Comparison of ENCODE assay signal across 34 mouse cellular contexts in genomic region chr5:136979762-136980161, GRCm38 (mm10). TPM values are rescaled to one million over a fixed set of nuclear protein-coding genes. Genes with fewer than 3 reads are reported as not detected.
DNase-seq lines count a peak whose midpoint lies in the region; ATAC-seq lines count a peak whose summit lies in the region.
"Had no signal": no experiment of that assay in that cellular context is flagged by ENCODE, and none has a peak within 500 bp of the region (broad histone marks: within the 10 kb centered on the region; RNA-seq: fewer than 3 reads in every experiment).

No protein-coding gene starts in this region.

- H3K27me3 ChIP-seq in liver, embryonic 15.5 days = no peaks in the 10 kb centered on the region
- H3K27me3 ChIP-seq in liver, embryonic 12.5 days (replicated peaks) = no peaks in the 10 kb centered on the region; the same call in 1 of the 2 replicates
- H3K27me3 ChIP-seq in midbrain, embryonic 13.5 days = no peaks in the 10 kb centered on the region
- no peaks in the 10 kb centered on the region for H3K27me3 ChIP-seq in midbrain, embryonic 10.5 days (ENCODE audit: low read depth, poor library complexity, severe bottlenecking)
- H3K27me3 ChIP-seq in forebrain, embryonic 13.5 days = no peaks in the 10 kb centered on the region
- H3K27me3 ChIP-seq in hindbrain, embryonic 12.5 days = no peaks in the 10 kb centered on the region
- H3K27me3 ChIP-seq: CH12.LX; embryonic facial prominence, embryonic 13.5 days; forebrain, embryonic 12.5 days; hindbrain, embryonic 13.5 days; Patski had no signal

- no peak overlapping the region for H3K4me2 ChIP-seq in liver, embryonic 15.5 days
- no peak overlapping the region for H3K4me2 ChIP-seq in liver, embryonic 12.5 days
- H3K4me2 ChIP-seq in midbrain, embryonic 13.5 days (replicated peaks) = no peak overlapping the region
- no peak overlapping the region for H3K4me2 ChIP-seq in forebrain, embryonic 13.5 days
- no peak overlapping the region for H3K4me2 ChIP-seq in hindbrain, embryonic 12.5 days (replicated peaks)
- H3K4me2 ChIP-seq: embryonic facial prominence, embryonic 13.5 days; forebrain, embryonic 12.5 days; heart, embryonic 11.5 days; hindbrain, embryonic 13.5 days had no signal

- no peaks in the 10 kb centered on the region for H3K9me3 ChIP-seq in liver, embryonic 15.5 days (replicated peaks)
- no peaks in the 10 kb centered on the region for H3K9me3 ChIP-seq in liver, embryonic 12.5 days (replicated peaks)
- H3K9me3 ChIP-seq in midbrain, embryonic 13.5 days = no peaks in the 10 kb centered on the region
- no peaks in the 10 kb centered on the region for H3K9me3 ChIP-seq in midbrain, embryonic 10.5 days (replicated peaks)
- H3K9me3 ChIP-seq in forebrain, embryonic 13.5 days (replicated peaks) = no peaks in the 10 kb centered on the region
- no peaks in the 10 kb centered on the region for H3K9me3 ChIP-seq in hindbrain, embryonic 12.5 days (replicated peaks)
- H3K9me3 ChIP-seq: embryonic facial prominence, embryonic 10.5 days; embryonic facial prominence, embryonic 13.5 days; forebrain, embryonic 12.5 days; G1E; hindbrain, embryonic 13.5 days had no signal

- no peak for DNase-seq in midbrain, embryonic 10.5 days (ENCODE audit: low spot score)
- DNase-seq: adrenal gland, adult 2 months; adrenal gland, postnatal 14 days; B cell, adult 2 months; cerebellum, adult 11-12 months; cerebellum, adult 8-10 months; cerebellum, postnatal 10 days; cerebellum, postnatal 36 days; embryo, embryonic 11 days; gastrocnemius, postnatal 10 days; gastrocnemius, postnatal 36 days; heart, adult 11 months had no signal

- H3K27ac ChIP-seq in liver, embryonic 15.5 days (replicated peaks) = peak overlapping the region; percentile 42; the same call in 1 of the 2 replicates
- no peak overlapping the region for H3K27ac ChIP-seq in liver, embryonic 12.5 days
- H3K27ac ChIP-seq in midbrain, embryonic 13.5 days = no peak overlapping the region
- H3K27ac ChIP-seq in midbrain, embryonic 10.5 days (replicated peaks) = no peak overlapping the region
- H3K27ac ChIP-seq in forebrain, embryonic 13.5 days = no peak overlapping the region
- H3K27ac ChIP-seq in hindbrain, embryonic 12.5 days = no peak overlapping the region
- H3K27ac ChIP-seq: embryonic facial prominence, embryonic 10.5 days; embryonic facial prominence, embryonic 13.5 days; forebrain, embryonic 12.5 days; hindbrain, embryonic 13.5 days had no signal

- ATAC-seq in liver, embryonic 15.5 days (ENCODE audit: insufficient read depth) = no peak
- no peak for ATAC-seq in liver, embryonic 12.5 days
- no peak for ATAC-seq in midbrain, embryonic 13.5 days
- 0 out of 2 replicates have a peak, but pooled peaks have one; percentile 43 for ATAC-seq in megakaryocyte progenitor cell, adult 5-6 weeks (replicated peaks; ENCODE audit: poor library complexity)
- ATAC-seq in forebrain, embryonic 13.5 days = no peak
- ATAC-seq in hindbrain, embryonic 12.5 days (ENCODE audit: low FRiP score) = no peak
- ATAC-seq: forebrain, embryonic 16.5 days; hindbrain, embryonic 16.5 days; Patski had no signal

- no peak overlapping the region for H3K9ac ChIP-seq in liver, embryonic 15.5 days
- H3K9ac ChIP-seq in liver, embryonic 12.5 days = no peak overlapping the region
- 0 out of 2 replicates have a peak overlapping the region, but pooled peaks have one; percentile 1 for H3K9ac ChIP-seq in midbrain, embryonic 13.5 days (replicated peaks)
- no peak overlapping the region for H3K9ac ChIP-seq in forebrain, embryonic 13.5 days
- no peak overlapping the region for H3K9ac ChIP-seq in hindbrain, embryonic 12.5 days
- H3K9ac ChIP-seq: embryonic facial prominence, embryonic 13.5 days; forebrain, embryonic 12.5 days; hindbrain, embryonic 13.5 days had no signal

- H3K36me3 ChIP-seq in liver, embryonic 15.5 days (replicated peaks) = peaks cover 13% of the 10 kb centered on the region
- H3K36me3 ChIP-seq in liver, embryonic 12.5 days = peaks cover 39% of the 10 kb centered on the region
- peaks cover 38% of the 10 kb centered on the region for H3K36me3 ChIP-seq in midbrain, embryonic 13.5 days
- H3K36me3 ChIP-seq in midbrain, embryonic 10.5 days = peaks cover 24% of the 10 kb centered on the region
- H3K36me3 ChIP-seq in forebrain, embryonic 13.5 days (ENCODE audit: poor library complexity, severe bottlenecking) = peaks cover 41% of the 10 kb centered on the region
- peaks cover 28% of the 10 kb centered on the region for H3K36me3 ChIP-seq in hindbrain, embryonic 12.5 days

- WGBS in liver, embryonic 15.5 days (ENCODE audit: insufficient replicate concordance) = 67% methylated on average over 2 of the region's 2 CpGs
- WGBS in liver, embryonic 12.5 days (ENCODE audit: insufficient replicate concordance) = 63% methylated on average over 2 of the region's 2 CpGs
- WGBS in midbrain, embryonic 13.5 days = 87% methylated on average over 2 of the region's 2 CpGs
- WGBS in midbrain, embryonic 10.5 days = 93% methylated on average over 2 of the region's 2 CpGs
- WGBS in forebrain, embryonic 13.5 days = 84% methylated on average over 2 of the region's 2 CpGs
- 90% methylated on average over 2 of the region's 2 CpGs for WGBS in hindbrain, embryonic 12.5 days

- no peaks in the 10 kb centered on the region; the same call in 1 of the 2 replicates for H3K4me1 ChIP-seq in liver, embryonic 15.5 days (replicated peaks)
- H3K4me1 ChIP-seq in liver, embryonic 12.5 days = no peaks in the 10 kb centered on the region
- no peaks in the 10 kb centered on the region for H3K4me1 ChIP-seq in midbrain, embryonic 13.5 days (replicated peaks)
- no peaks in the 10 kb centered on the region for H3K4me1 ChIP-seq in midbrain, embryonic 10.5 days
- no peaks in the 10 kb centered on the region for H3K4me1 ChIP-seq in forebrain, embryonic 13.5 days
- H3K4me1 ChIP-seq in hindbrain, embryonic 12.5 days = no peaks in the 10 kb centered on the region
- H3K4me1 ChIP-seq: embryonic facial prominence, embryonic 13.5 days; forebrain, embryonic 12.5 days had no signal

- no peak overlapping the region for H3K4me3 ChIP-seq in liver, embryonic 15.5 days (replicated peaks)
- no peak overlapping the region for H3K4me3 ChIP-seq in liver, embryonic 12.5 days
- no peak overlapping the region for H3K4me3 ChIP-seq in midbrain, embryonic 13.5 days (replicated peaks)
- no peak overlapping the region for H3K4me3 ChIP-seq in midbrain, embryonic 10.5 days
- no peak overlapping the region for H3K4me3 ChIP-seq in forebrain, embryonic 13.5 days
- no peak overlapping the region for H3K4me3 ChIP-seq in hindbrain, embryonic 12.5 days
- H3K4me3 ChIP-seq: embryonic facial prominence, embryonic 10.5 days; embryonic facial prominence, embryonic 13.5 days; erythroblast, embryonic 14.5 days; forebrain, embryonic 12.5 days; hindbrain, embryonic 13.5 days had no signal

RNA-seq across cellular contexts. Expression of gene Plod3, which starts 7.1 kb away (rescaled TPM):
- polyA plus RNA-seq in liver, embryonic 15.5 days (2015; fragmentation: Nextera tagmentation; extraction: Ambion mirVana) = 15.3 and 19.0 TPM in 2 replicates
- 17.3 and 22.1 TPM in 2 replicates for polyA plus RNA-seq in liver, embryonic 12.5 days (2016; fragmentation: Nextera tagmentation; extraction: Ambion mirVana)
- polyA plus RNA-seq in midbrain, embryonic 13.5 days (2015; fragmentation: Nextera tagmentation; extraction: Ambion mirVana) = 34.8 and 35.1 TPM in 2 replicates
- polyA plus RNA-seq in midbrain, embryonic 10.5 days (2016; fragmentation: Nextera tagmentation; extraction: Ambion mirVana) = 40.8 and 43.2 TPM in 2 replicates
- 70.5 and 80.3 TPM in 2 replicates for total RNA-seq in megakaryocyte progenitor cell, adult 5-6 weeks (2015)
- total RNA-seq in megakaryocyte progenitor cell, adult 5-6 weeks (2017) = 154 and 176 TPM in 2 replicates
- 25.8 and 28.9 TPM in 2 replicates for polyA plus RNA-seq in forebrain, embryonic 13.5 days (2015; fragmentation: Nextera tagmentation; extraction: Ambion mirVana)
- polyA plus RNA-seq in hindbrain, embryonic 12.5 days (2016; fragmentation: Nextera tagmentation; extraction: Ambion mirVana) = 43.3 and 44.7 TPM in 2 replicates

RNA-seq across cellular contexts. Expression of gene Znhit1, which starts 8.1 kb away (rescaled TPM):
- polyA plus RNA-seq in liver, embryonic 15.5 days (2015; fragmentation: Nextera tagmentation; extraction: Ambion mirVana) = 50.6 and 53.4 TPM in 2 replicates
- 67.0 and 68.7 TPM in 2 replicates for polyA plus RNA-seq in liver, embryonic 12.5 days (2016; fragmentation: Nextera tagmentation; extraction: Ambion mirVana)
- 110 TPM in 2 replicates for polyA plus RNA-seq in midbrain, embryonic 13.5 days (2015; fragmentation: Nextera tagmentation; extraction: Ambion mirVana)
- polyA plus RNA-seq in midbrain, embryonic 10.5 days (2016; fragmentation: Nextera tagmentation; extraction: Ambion mirVana) = 102 and 105 TPM in 2 replicates
- total RNA-seq in megakaryocyte progenitor cell, adult 5-6 weeks (2015) = 109 and 115 TPM in 2 replicates
- 41.5 and 49.0 TPM in 2 replicates for total RNA-seq in megakaryocyte progenitor cell, adult 5-6 weeks (2017)
- polyA plus RNA-seq in forebrain, embryonic 13.5 days (2015; fragmentation: Nextera tagmentation; extraction: Ambion mirVana) = 110 and 113 TPM in 2 replicates
- polyA plus RNA-seq in hindbrain, embryonic 12.5 days (2016; fragmentation: Nextera tagmentation; extraction: Ambion mirVana) = 101 and 103 TPM in 2 replicates

RNA-seq across cellular contexts. Expression of gene Cldn15, which starts 13.3 kb away (rescaled TPM):
- polyA plus RNA-seq in liver, embryonic 15.5 days (2015; fragmentation: Nextera tagmentation; extraction: Ambion mirVana) = 5.9 and 8.1 TPM in 2 replicates
- polyA plus RNA-seq in liver, embryonic 12.5 days (2016; fragmentation: Nextera tagmentation; extraction: Ambion mirVana) = 2.2 TPM in 2 replicates
- 0.16 and 0.35 TPM in 2 replicates for polyA plus RNA-seq in midbrain, embryonic 13.5 days (2015; fragmentation: Nextera tagmentation; extraction: Ambion mirVana)
- polyA plus RNA-seq in midbrain, embryonic 10.5 days (2016; fragmentation: Nextera tagmentation; extraction: Ambion mirVana) = 0.15 and 0.55 TPM in 2 replicates
- 61.8 and 69.7 TPM in 2 replicates for total RNA-seq in megakaryocyte progenitor cell, adult 5-6 weeks (2015)
- 48.5 and 50.4 TPM in 2 replicates for total RNA-seq in megakaryocyte progenitor cell, adult 5-6 weeks (2017)
- polyA plus RNA-seq in forebrain, embryonic 13.5 days (2015; fragmentation: Nextera tagmentation; extraction: Ambion mirVana) = 0.13 and 0.31 TPM in 2 replicates
- 0.25 and 0.28 TPM in 2 replicates for polyA plus RNA-seq in hindbrain, embryonic 12.5 days (2016; fragmentation: Nextera tagmentation; extraction: Ambion mirVana)

RNA-seq across cellular contexts. Expression of gene Fis1, which starts 26.7 kb away (rescaled TPM):
- 190 and 201 TPM in 2 replicates for polyA plus RNA-seq in liver, embryonic 15.5 days (2015; fragmentation: Nextera tagmentation; extraction: Ambion mirVana)
- 210 and 211 TPM in 2 replicates for polyA plus RNA-seq in liver, embryonic 12.5 days (2016; fragmentation: Nextera tagmentation; extraction: Ambion mirVana)
- 389 and 412 TPM in 2 replicates for polyA plus RNA-seq in midbrain, embryonic 13.5 days (2015; fragmentation: Nextera tagmentation; extraction: Ambion mirVana)
- 271 and 306 TPM in 2 replicates for polyA plus RNA-seq in midbrain, embryonic 10.5 days (2016; fragmentation: Nextera tagmentation; extraction: Ambion mirVana)
- 227 and 237 TPM in 2 replicates for total RNA-seq in megakaryocyte progenitor cell, adult 5-6 weeks (2015)
- total RNA-seq in megakaryocyte progenitor cell, adult 5-6 weeks (2017) = 110 and 121 TPM in 2 replicates
- 350 and 357 TPM in 2 replicates for polyA plus RNA-seq in forebrain, embryonic 13.5 days (2015; fragmentation: Nextera tagmentation; extraction: Ambion mirVana)
- 294 and 324 TPM in 2 replicates for polyA plus RNA-seq in hindbrain, embryonic 12.5 days (2016; fragmentation: Nextera tagmentation; extraction: Ambion mirVana)

RNA-seq across cellular contexts. Expression of gene Vgf, which starts 46.4 kb away (rescaled TPM):
- polyA plus RNA-seq in liver, embryonic 15.5 days (2015; fragmentation: Nextera tagmentation; extraction: Ambion mirVana) = not detected in 2 replicates
- not detected in 2 replicates for polyA plus RNA-seq in liver, embryonic 12.5 days (2016; fragmentation: Nextera tagmentation; extraction: Ambion mirVana)
- 2.4 TPM in 2 replicates for polyA plus RNA-seq in midbrain, embryonic 13.5 days (2015; fragmentation: Nextera tagmentation; extraction: Ambion mirVana)
- polyA plus RNA-seq in midbrain, embryonic 10.5 days (2016; fragmentation: Nextera tagmentation; extraction: Ambion mirVana) = 0.35 and 0.39 TPM in 2 replicates
- total RNA-seq in megakaryocyte progenitor cell, adult 5-6 weeks (2015) = not detected in 2 replicates
- not detected in 2 replicates for total RNA-seq in megakaryocyte progenitor cell, adult 5-6 weeks (2017)
- 0.89 and 1.0 TPM in 2 replicates for polyA plus RNA-seq in forebrain, embryonic 13.5 days (2015; fragmentation: Nextera tagmentation; extraction: Ambion mirVana)
- polyA plus RNA-seq in hindbrain, embryonic 12.5 days (2016; fragmentation: Nextera tagmentation; extraction: Ambion mirVana) = 1.4 and 2.1 TPM in 2 replicates
- total RNA-seq: gastrocnemius, adult 18-20 months; gastrocnemius, postnatal 36 days; heart, adult 8-10 months; heart, postnatal 25 days had no signal
- polyA plus RNA-seq: heart, embryonic 14.5 days; heart, postnatal 0 days had no signal
